Mouse (Mus musculus): ENCODE results near the gene Kcnj9.

DNA sequence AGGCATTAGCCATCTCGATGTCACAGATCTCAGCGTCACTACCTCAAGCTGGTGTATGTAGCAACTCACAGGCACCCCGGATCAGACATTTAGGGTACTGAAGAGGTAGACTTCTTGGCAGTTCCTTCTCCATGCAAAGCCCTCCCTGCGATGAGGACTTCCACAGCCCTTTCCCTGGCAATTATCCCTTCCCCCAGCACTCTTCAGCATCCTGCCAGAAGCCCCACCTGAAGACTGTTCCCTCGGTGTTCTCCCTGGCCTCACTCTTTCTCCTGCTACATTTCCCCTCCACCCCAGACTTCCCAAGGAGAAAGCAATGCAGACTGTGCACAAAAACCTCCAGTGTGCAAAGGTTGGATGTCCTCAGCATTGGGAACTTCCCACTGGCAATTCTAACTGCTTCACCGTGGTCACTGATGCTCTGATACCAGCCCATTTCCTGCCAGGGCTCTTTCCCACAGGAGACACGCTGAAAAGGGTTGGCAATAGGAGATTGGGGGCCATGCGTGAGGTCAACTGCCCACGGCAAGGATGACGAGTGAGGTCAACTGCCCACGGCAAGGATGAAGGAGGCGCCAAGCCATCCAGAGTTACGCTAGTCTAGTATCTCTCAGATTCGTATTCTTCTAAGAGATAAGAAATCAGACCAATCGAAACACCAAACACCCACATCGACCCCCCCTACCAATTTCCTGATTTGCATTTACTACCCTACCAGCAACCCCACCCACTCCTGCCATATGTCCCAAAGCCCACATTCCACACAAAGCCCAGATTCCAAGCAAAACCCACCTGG is 1.7 kb downstream of the Kcnj9 start:
- no peak for TF ChIP-seq CTCF (IDR thresholded peaks at IDR 0.05; ENCODE audit: low read depth, low read length)
- no peak for TF ChIP-seq GATA1 (IDR thresholded peaks at IDR 0.05; ENCODE audit: borderline replicate concordance, low read length)
- TF ChIP-seq TAL1 (conservative IDR thresholded peaks at IDR 0.05; ENCODE audit: low read depth, low read length): no peak
- TF ChIP-seq POLR2AphosphoS5 (IDR thresholded peaks at IDR 0.05; ENCODE audit: insufficient replicate concordance, low read depth, low read length): no peak

Data from G1E (cell line).